Mouse (Mus musculus) C2C12 (cell line): ENCODE measurements around the gene Hist1h2ac. TPM values are rescaled to one million over a fixed set of nuclear protein-coding genes. Genes with fewer than 3 reads are reported as not detected.
"Not testable (repeated sequence)": the region's sequence is repeated elsewhere in the genome, so short reads cannot be mapped to it uniquely, and the experiment has no call there.

Experiments
- H3K27me3 ChIP-seq: one replicate; pipeline ENCODE4 v1.6.1; 2011; ENCODE audit not compliant: control insufficient read depth, insufficient read depth, insufficient read length
- H3K36me3 ChIP-seq: one replicate; pipeline ENCODE4 v1.6.1; 2011; ENCODE audit not compliant: control insufficient read depth, insufficient read depth
- H3K4me3 ChIP-seq: one replicate; pipeline ENCODE4 v1.5.1; 2011; ENCODE audit warnings: mild to moderate bottlenecking, control low read depth; ENCODE audit not compliant: poor library complexity, insufficient read depth, severe bottlenecking
- H3K79me2 ChIP-seq: one replicate; pipeline ENCODE4 v1.6.1; 2011; ENCODE audit not compliant: control insufficient read depth, insufficient read depth
- H3K79me3 ChIP-seq: one replicate; pipeline ENCODE4 v1.6.1; 2011; ENCODE audit warnings: low read depth, control low read depth
- H3ac ChIP-seq: one replicate; pipeline ENCODE3; 2011; ENCODE audit warnings: low read depth; ENCODE audit not compliant: control insufficient read depth, insufficient read length
- CEBPB ChIP-seq: IDR thresholded peaks from one replicate; pipeline ENCODE4 v1.6.1; 2011; ENCODE audit warnings: low read depth, mild to moderate bottlenecking, control low read depth, moderate library complexity
- CTCF ChIP-seq: IDR thresholded peaks from one replicate; pipeline ENCODE4 v1.5.1; 2011; ENCODE audit not compliant: control insufficient read depth, insufficient read depth, insufficient read length
- FOSL1 ChIP-seq: IDR thresholded peaks from one replicate; pipeline ENCODE4 v1.8.0; 2011; ENCODE audit warnings: mild to moderate bottlenecking, low read length; ENCODE audit not compliant: poor library complexity, insufficient read depth, severe bottlenecking
- MAX ChIP-seq: IDR thresholded peaks from one replicate; pipeline ENCODE4 v1.6.1; 2011; ENCODE audit warnings: mild to moderate bottlenecking, control low read depth
- MYOD1 ChIP-seq: IDR thresholded peaks from one replicate; pipeline ENCODE4 v1.6.1; 2011; ENCODE audit warnings: low read depth; ENCODE audit not compliant: control insufficient read depth, insufficient read length
- MYOG ChIP-seq: IDR thresholded peaks from one replicate; pipeline ENCODE4 v1.6.1; 2011; ENCODE audit not compliant: control insufficient read depth, insufficient read length; ENCODE audit errors: extremely low read depth
- USF1 ChIP-seq: IDR thresholded peaks from one replicate; pipeline ENCODE4 v1.6.1; 2011; ENCODE audit warnings: low read depth, mild to moderate bottlenecking, control low read depth, moderate library complexity
- polyA plus RNA-seq: library from polyadenylated mRNA; unstranded; fragments of >200 nt; fragmentation: generic; extraction: Trizol; gene quantifications from one replicate; pipeline ENCODE4 v1.2.1, GENCODE M21; 2012; ENCODE audit warnings: missing spikeins

Gene Hist1h2ac
- polyA plus RNA-seq, 1 experiment = 0.54 TPM

GRCm38 (mm10) chr13:23709714-23710373 lies 26.1 kb upstream of the Hist1h2ac start:
- no peaks in the 10 kb centered on the region for H3K79me2 ChIP-seq
- no peaks in the 10 kb centered on the region for H3K27me3 ChIP-seq
- TF ChIP-seq MYOG = no peak
- no peak for TF ChIP-seq FOSL1
- TF ChIP-seq CTCF = no peak
- TF ChIP-seq USF1 = no peak
- TF ChIP-seq MYOD1 = no peak
- TF ChIP-seq CEBPB = no peak
- no peaks in the 10 kb centered on the region for H3K36me3 ChIP-seq
- H3K79me3 ChIP-seq = no peaks in the 10 kb centered on the region
- peak overlapping the region; percentile 51 for H3ac ChIP-seq
- H3K4me3 ChIP-seq = peak overlapping the region; percentile 31

GRCm38 (mm10) chr13:23708654-23709053 lies 24.9 kb upstream of the Hist1h2ac start:
- TF ChIP-seq FOSL1 (no peak), USF1 (no peak), CEBPB (no peak), MYOG (no peak), MYOD1 (no peak), CTCF (no peak), MAX (no peak)

DNA sequence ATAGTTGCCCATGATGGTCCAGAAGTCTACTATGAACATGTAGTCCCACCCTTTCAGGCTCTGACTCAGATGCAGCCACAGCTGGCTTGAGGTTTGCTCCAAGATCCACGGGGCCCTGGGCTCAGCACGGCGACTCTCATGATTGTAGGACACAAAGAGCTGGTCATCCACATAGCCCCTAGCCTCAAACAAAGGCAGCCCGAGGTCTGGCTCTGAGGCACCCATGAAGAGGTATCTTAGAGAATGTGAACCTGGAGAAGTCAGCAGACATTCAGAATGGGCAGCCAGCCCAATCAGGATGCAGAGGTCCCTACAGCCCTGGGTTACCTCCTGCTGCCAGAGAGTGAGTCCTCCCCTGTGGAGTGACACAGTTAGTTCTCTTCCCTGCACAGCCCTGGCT lies 24.3 kb upstream of the Hist1h2ac start:
- Histone ChIP-seq H3K36me3 (no peaks in the 10 kb centered on the region), H3ac (no peak overlapping the region), H3K79me3 (no peaks in the 10 kb centered on the region), H3K4me3 (no peak overlapping the region), H3K27me3 (no peaks in the 10 kb centered on the region), H3K79me2 (no peaks in the 10 kb centered on the region)
- TF ChIP-seq MAX = no peak
- no peak for TF ChIP-seq USF1
- no peak for TF ChIP-seq CTCF
- no peak for TF ChIP-seq CEBPB
- no peak for TF ChIP-seq MYOD1
- no peak for TF ChIP-seq MYOG
- TF ChIP-seq FOSL1 = no peak

More at GRCm38 (mm10) chr13:23708654-23709053, 24.9 kb upstream of the Hist1h2ac start:
- Histone ChIP-seq H3K79me2 (no peaks in the 10 kb centered on the region), H3K4me3 (no peak overlapping the region), H3K36me3 (no peaks in the 10 kb centered on the region), H3K79me3 (no peaks in the 10 kb centered on the region), H3K27me3 (no peaks in the 10 kb centered on the region), H3ac (no peak overlapping the region)

DNA sequence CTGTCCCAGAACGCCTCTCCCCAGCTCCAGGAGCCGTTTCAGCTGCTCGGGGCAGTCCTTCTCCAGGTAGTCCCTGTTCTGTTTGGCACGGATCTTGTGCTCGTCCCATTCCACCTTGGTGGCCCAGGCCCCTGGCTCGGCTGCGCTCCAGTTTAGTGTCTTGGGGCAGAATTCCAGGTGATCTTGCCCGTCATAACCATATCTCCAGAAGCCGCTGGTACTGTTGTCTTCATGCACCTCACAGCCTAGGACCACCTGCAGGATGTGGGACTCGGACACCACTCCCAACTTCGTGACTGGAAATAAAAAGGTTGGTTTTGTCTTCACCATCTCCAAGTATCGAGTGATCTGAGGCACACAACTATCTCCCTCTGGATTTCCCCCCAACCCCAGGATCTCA lies 23.0 kb upstream of the Hist1h2ac start:
- H3K4me3 ChIP-seq = no peak overlapping the region
- H3K79me2 ChIP-seq = no peaks in the 10 kb centered on the region
- H3ac ChIP-seq = no peak overlapping the region
- no peaks in the 10 kb centered on the region for H3K27me3 ChIP-seq
- no peaks in the 10 kb centered on the region for H3K36me3 ChIP-seq
- TF ChIP-seq CTCF (no peak), CEBPB (no peak), FOSL1 (no peak), MYOG (no peak), MAX (no peak), MYOD1 (no peak), USF1 (no peak)
- no peaks in the 10 kb centered on the region for H3K79me3 ChIP-seq

DNA sequence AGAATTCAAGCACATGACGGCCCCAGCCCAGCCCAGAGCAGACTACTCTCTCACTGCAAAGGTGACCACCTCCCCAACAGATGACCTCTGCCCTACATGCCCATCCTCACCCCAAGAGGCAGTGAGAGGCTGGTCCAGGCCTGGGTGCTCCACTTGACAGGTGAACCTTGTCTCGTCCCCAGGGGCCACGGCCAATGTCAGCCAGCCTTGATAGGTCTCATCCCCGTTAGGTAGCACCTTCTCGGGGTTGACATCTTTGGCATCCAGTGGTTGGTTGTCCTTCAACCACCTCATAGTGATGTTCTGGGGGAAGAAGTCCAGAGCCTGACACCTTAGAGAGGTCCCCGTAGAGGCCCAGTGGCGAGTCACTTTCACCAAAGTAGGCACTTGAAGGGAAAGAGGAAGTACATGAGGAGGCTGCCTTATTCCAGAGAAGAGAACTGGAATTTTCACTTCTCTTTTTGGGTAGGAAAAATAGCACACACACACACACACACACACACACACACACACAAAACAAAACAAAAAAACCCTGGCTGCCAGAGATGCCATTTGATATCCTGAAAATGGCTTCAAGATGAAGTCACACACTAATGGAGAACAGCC lies 22.1 kb upstream of the Hist1h2ac start:
- Histone ChIP-seq H3K79me3 (no peaks in the 10 kb centered on the region), H3K36me3 (no peaks in the 10 kb centered on the region), H3K4me3 (no peak overlapping the region), H3K79me2 (no peaks in the 10 kb centered on the region), H3ac (no peak overlapping the region), H3K27me3 (no peaks in the 10 kb centered on the region)
- TF ChIP-seq MYOG = no peak
- TF ChIP-seq CTCF = no peak
- no peak for TF ChIP-seq MAX
- TF ChIP-seq USF1 = no peak
- no peak for TF ChIP-seq FOSL1
- TF ChIP-seq MYOD1 = no peak
- TF ChIP-seq CEBPB = no peak

DNA sequence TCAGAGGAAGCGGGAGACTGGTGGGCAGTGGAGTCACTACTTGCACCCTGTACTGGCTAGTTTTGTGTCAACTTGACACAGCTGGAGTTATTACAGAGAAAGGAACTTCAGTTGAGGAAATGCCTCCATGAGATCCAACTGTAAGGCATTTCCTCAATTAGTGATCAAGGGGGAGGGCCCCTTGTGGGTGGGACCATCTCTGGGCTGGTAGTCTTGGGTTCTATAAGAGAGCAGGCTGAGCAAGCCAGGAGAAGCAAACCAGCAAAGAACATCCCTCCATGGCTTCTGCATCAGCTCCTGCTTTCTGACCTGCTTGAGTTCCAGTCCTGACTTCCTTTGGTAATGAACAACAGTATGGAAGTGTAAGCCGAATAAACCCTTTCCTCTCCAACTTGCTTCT lies 19.1 kb upstream of the Hist1h2ac start:
- not testable (repeated sequence) for H3ac ChIP-seq, H3K4me3 ChIP-seq, H3K36me3 ChIP-seq, H3K79me2 ChIP-seq, H3K79me3 ChIP-seq, H3K27me3 ChIP-seq
